Mouse (Mus musculus) monocyte, adult 5-6 weeks (primary cell): ENCODE data around the gene Gna13. TPM values are rescaled to one million over a fixed set of nuclear protein-coding genes. Genes with fewer than 3 reads are reported as not detected.

Experiments used
- ATAC-seq: fragments of 153-309, 156-312 bp; replicated peaks from 2 replicates; pipeline ENCODE4 v1.8.0; 2017; ENCODE audit warnings: mild to moderate bottlenecking; ENCODE audit not compliant: low TSS enrichment, insufficient number of reproducible peaks, severe bottlenecking, poor library complexity, low FRiP score
- total RNA-seq: library from RNA; stranded (forward); fragments of 200-1000, 200-491, 200-594 nt; gene quantifications from 3 replicates; pipeline ENCODE4 v1.2.3, GENCODE M21; 2017

Gna13 gene
- total RNA-seq, 1 experiment from 2014 or later = 81.3 TPM

DNA sequence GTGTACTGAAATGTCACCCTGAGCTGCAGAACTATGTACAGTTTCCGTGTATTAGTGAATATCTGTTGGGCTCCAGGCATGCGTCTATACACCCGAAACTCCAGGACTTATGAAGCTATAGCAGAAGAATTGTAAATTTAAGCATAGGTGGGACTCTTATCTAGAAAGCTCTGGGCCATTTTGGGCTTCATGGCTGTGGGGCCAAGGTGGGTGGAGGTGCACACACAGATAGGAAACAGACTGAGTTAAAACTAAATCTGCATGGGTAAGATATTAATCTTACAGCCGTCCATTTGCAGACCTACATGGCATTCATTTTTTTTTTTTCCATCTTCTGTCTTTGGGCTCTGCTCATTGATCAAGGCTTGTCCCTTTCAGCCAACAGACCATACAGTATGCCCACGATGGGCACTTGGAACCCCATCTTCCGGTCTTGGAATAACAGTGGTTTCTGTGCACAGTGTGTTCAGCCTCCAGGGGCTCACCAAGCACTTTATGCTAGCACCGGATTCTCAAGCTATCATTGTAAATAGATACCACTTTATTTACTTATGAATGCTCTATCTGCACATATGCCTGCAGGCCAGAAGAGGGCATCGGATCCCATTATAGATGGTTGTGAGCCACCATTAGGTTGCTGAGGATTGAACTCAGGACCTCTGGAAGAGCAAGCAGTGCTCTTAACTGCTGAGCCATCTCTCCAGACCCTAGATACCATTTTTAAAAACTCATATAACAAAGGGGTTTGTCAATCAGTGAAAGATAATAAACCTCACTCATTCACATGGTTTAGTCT is 81.0 kb downstream of the Gna13 start:
- no peak for ATAC-seq

DNA sequence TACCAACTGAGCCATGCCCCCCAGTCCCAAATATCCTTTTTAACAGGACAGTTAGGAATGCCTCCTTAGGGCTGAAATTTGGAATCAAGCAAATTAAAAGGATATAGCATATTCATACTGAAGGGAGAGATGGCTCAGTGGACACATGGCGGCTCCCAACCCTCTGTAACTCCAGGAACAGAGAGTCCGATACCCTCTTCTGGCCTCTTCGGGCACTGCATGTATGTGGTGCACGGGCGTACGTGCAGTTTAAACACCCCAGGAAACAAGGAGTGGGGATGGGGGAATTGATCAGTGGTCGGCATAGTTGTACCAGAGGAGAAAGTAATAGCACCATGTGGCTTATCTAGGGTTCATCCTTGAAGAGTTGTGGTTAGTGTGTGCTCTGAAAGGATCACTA is 82.0 kb downstream of the Gna13 start:
- no peak for ATAC-seq

DNA sequence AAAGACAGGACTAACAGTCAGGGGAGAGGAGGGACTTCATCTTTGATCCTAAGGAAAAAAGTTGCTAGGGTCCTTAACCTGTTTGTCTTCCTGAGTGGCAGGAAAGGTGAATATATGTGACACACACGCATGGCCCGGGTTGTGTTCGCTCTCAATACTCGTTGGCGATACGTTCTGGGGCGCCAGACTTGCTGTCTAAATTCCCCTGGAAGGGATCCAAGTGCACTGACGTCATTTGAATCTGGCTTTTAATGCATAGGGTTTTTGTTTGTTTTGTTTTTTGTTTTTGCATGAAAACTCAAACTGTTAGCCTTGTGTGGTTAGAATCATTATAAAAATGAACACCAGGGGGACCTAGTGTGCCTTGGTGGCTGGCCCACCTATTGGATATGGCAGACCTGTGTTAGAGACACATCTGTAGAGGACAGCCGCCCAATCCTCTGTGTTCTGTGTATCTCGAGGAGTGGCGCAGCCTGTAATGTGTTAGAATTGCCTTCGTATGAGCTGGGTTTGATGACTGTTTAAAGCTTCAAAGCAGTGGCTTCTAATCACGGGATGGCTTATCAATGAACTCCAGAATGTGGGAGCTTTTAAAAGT is 82.9 kb downstream of the Gna13 start:
- no peak for ATAC-seq

Other genes starting within 250 kb of the Gna13 start
- not detected in 3 replicates for gene E030025P04Rik, start 218.5 kb upstream of the Gna13 start, total RNA-seq
- 0.19 to 0.78 TPM in 2 of 3 replicates, not detected in the other for gene Rgs9, start 64.7 kb upstream of the Gna13 start, total RNA-seq
- gene 9930022D16Rik, start 51.1 kb downstream of the Gna13 start, total RNA-seq = 0.85 to 6.5 TPM (median 1.6 TPM) in 3 replicates
- gene Amz2, start 63.1 kb downstream of the Gna13 start, total RNA-seq = 32.6 to 34.9 TPM (median 33.6 TPM) in 3 replicates
- gene Arsg, start 110.5 kb downstream of the Gna13 start, total RNA-seq = 0.96 to 2.5 TPM (median 1.1 TPM) in 3 replicates
- gene Slc16a6, start 110.8 kb downstream of the Gna13 start, total RNA-seq = 9.1 to 20.3 TPM (median 11.3 TPM) in 3 replicates
- 1.5 to 4.0 TPM (median 1.9 TPM) in 3 replicates for gene Wipi1, start 249.1 kb downstream of the Gna13 start, total RNA-seq